Mouse (Mus musculus): ENCODE measurements around the gene Cd38.

Gene Cd38

DNA sequence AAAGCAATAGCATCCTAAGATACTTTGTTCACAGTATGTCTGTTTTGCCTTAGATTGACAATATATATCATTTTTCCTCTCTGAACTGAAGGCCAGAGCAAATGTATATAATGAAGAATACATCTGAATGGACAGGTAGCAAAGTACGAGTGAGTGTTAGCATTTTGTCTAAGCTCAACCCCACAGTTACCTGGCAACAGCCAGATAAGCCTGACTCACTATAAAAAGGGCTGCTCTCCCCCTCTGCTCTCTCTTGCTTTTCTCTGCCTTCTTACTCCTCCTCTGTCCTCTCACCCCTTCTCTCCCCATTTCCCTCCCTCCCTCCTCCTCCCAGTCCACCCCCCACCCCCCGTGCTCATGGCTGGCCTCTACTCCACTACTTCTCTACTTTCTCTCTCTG is 64.9 kb downstream of the Cd38 start:
- DNase-seq (ENCODE audit: low spot score in 2 of 2) = no peak

DNA sequence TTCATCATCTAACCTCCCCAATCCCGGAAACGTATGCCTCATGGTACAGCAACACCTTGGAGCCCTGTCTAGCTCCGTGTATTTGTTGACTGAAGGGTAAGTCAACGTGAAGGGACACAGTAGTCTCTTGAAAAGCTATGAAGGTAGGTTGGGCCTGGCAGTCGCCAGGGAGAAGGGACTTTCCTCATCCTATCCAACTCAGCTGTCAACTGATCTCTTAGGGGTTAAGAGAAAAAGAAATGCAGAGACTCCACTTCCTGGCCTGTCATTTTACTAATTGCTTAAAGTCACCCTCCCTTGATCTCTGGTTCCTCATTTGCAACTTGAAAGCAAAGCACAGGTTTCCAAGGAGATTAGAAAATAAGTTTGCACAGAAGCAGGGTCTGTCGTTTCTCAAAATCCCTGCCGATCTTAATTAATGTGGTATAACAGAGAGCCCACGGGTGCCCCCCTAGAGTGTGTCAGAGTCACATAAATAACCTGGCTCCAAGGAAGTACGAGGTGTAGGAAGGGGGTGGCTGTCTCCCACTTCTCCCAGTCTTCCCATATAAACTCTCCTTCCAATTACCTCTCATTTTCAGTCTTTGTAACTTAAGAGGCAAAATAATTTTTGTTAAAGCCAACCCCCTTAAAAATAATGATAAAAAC is 79.1 kb downstream of the Cd38 start:
- DNase-seq (ENCODE audit: low spot score in 2 of 2) = no peak

DNA sequence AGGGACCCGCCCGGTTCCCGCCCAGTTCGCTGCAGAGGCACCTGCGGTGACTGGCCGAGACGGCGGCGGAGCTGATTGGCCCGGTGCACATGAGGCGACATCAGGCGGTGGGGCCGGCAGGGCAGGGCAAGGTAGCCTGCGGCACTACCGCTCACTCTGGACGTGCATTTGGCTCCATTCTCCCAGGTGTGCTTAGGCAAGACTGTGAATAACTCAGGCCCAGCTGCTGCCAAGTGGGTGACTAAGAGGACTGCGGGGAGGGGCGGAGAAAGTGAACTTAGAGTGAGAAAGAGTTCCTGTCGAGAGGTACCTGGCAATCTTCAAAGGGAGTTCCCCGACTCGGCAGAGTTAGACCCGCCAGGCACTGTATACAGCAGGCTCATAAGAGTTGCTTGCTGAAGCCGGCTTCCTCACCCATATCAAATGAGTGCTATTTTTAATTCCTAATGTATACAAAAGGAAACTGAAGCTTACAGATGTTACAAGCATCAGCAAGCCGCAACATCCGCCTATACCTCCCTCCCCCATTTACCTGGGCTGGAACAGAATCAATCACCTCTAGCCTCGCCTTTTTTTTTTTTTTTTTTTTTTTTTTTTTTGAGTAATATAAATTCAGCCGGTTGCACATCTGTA is 79.9 kb downstream of the Cd38 start:
- DNase-seq (ENCODE audit: low spot score in 2 of 2) = peak in 1 of 2 experiments; percentile 10

DNA sequence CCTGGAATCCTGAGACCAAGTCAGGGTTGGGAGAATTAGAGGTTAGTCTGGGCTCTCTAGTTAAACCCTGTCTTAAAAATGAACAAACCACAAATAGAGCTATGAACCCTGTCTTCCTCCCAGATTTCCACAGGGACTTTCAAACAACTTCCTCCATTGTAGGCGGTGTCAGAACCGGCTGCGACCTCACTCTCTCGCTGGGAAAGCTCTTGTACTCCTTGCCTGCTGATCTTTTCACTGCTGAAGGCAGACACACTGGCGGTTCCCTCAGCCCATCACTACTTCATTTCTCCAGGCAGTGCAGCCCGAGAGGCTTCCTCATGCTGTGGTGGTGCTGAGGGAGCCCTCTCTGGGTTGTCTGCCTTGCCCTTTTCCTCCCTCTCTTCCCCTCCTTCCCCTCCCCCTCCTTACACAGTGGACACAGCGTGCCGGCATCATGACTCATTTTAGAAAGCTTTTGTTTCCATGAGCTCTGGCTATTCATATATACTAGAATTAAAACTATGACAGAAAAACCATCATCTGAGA is 80.5 kb downstream of the Cd38 start:
- DNase-seq (ENCODE audit: low spot score in 2 of 2) = peak in 1 of 2 experiments; percentile 1

DNA sequence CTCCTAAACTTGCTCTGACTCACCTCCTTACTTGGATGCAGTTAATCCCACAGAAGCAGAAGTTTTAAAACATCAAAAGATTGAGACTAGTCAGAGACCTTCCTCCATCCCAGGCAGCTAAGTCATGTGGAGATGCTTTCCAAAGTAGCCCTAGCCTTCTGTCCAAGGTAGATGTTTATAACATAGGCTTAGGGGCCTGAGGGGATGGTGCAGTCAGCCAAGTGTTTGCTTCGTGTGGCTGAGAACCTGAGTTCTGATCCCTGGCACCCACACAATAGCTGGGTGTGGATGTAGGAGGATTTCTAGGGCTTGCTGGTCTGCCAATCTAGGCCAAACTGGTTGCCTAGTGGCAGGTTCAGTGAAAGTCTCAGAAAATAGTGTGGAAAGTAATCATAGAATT is 84.9 kb downstream of the Cd38 start:
- DNase-seq (ENCODE audit: low spot score in 2 of 2) = no peak

DNA sequence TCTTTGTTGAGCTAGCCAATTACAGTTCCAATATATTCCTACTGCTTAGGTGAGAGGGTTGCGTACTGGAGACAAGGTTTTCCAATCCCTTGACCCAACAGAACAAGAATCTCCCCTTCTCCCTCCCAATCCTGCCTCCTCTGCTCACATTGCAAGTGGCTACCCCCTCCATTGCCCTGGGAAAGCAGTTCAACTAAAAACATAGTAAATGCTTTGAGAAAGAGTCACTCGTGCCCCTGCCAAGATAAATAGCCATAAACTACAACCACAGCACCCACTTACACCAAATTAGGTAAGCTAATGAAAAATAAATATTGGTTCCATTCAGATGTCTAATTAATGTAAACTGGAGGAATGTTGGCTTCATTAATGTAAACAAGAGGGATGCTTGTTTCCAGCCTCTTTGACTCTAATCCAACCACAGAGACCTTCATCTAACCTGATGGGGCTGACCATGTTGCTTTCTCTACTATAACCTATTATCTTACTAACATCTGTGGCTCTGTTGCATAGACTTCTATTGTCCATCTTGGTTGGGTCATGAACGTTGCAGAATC is 91.6 kb downstream of the Cd38 start:
- no peak for DNase-seq (ENCODE audit: low spot score in 2 of 2)

DNA sequence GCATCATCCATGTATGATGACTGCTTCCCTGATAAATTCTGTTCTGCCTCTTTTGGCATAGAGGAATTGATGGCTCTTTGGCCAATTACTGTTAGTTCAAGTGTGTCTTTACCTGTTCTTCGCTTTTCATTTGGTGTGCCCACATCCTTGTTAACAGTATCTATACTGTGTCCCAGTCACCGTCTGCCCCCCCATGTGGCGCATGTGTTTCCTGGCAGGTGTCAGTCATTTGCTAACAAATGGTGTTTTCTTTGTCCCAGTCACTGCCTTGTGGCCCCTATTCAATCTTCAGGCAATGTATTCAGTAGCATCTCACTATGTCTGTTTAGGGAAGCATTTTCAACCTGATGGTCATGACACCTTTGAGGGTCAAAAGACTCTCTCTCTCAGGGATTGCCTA is 92.7 kb downstream of the Cd38 start:
- DNase-seq (ENCODE audit: low spot score in 2 of 2) = no peak
